Mouse (Mus musculus) CD4-positive, CD25-positive, alpha-beta regulatory T cell, adult 4 months (primary cell): ENCODE measurements around the gene Fgf7. TPM values are rescaled to one million over a fixed set of nuclear protein-coding genes. Genes with fewer than 3 reads are reported as not detected.

Source experiments
- ATAC-seq: one replicate; pipeline ENCODE4 v1.8.0; 2017
- polyA plus RNA-seq, 2 experiments: library from polyadenylated mRNA; unstranded; fragments of 100-300 nt; shearing (Covaris generic); gene quantifications; one replicate each; pipeline ENCODE4 v1.2.1; 2017

Gene Fgf7
- polyA plus RNA-seq, result not detected

DNA sequence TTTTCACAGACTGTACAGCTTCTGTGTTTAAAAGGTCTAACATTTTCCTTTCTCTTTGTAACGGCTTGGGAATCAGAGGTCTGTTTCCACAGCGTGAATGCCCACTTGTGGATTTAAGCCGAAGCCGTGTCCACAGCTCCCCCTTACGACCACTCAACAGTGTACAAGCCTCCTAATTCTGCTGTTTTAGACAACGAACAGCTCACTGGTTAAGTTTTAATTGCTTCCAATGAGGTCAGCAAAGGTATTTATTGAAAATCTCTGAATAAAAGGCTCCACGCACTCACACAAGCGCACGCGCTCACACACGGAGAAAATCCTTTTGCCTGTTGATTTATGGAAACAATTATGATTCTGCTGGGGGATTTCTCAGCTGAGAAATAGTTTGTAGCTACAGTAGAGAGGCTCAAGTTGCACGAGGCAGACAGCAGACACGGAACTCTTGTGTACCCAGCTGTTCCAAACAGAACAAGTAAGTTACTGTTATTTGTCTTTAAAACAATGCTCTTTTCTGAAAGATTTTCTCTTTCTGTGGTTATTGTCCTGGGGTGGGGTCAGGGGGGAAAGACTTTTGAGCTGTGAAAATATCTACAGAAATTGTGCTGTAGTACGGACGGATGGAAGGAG, at the start of gene Fgf7:
Gene Fgf7 (plus strand): TSS at position 280 of the 627 bp plus-strand sequence.
- no peak for ATAC-seq

DNA sequence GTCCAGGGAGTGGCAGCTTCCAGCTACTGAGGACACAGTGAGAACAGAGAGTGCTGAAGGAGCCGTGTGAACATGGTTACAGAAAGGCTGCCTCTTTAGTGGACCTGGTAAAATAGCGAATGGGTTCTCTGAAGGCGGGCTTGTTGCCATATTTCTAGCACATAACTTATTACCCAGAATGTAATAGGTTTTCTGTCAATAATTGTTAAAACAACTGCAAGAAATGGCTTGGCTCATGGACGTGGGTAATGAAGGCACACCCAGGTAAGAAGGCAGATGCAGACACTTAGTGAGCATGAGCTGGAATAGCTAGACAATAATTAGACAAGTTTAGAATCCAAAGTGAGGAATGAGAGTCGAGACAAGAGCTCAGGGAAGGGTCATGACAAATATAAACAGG, 32.2 kb upstream of the Fgf7 start:
- ATAC-seq, result no peak

GRCm38 (mm10) chr2:126006088-126006487, 28.4 kb upstream of the Fgf7 start:
- ATAC-seq, result no peak

DNA sequence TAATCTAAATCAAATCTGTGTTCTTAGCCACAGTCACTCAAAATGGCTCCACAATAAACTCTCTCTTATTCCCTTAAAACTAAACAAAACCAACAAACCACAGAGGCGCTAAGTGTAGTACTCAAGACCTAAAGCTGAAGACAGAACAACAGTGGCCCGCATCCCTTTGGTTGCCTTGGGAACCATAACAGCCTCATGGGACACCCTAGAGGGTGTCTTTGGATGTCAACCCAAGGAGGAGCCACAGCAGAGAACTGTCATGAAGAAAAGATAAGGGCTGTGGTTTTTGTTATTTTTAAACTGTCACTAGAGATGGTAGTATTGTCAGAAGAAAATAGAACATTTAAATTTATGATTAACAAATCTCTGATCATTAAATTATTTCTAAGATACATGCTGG, 27.7 kb upstream of the Fgf7 start:
- ATAC-seq, result no peak

- no peak for ATAC-seq
Observed at GRCm38 (mm10) chr2:126014989-126015710, 19.3 kb upstream of the Fgf7 start.

DNA sequence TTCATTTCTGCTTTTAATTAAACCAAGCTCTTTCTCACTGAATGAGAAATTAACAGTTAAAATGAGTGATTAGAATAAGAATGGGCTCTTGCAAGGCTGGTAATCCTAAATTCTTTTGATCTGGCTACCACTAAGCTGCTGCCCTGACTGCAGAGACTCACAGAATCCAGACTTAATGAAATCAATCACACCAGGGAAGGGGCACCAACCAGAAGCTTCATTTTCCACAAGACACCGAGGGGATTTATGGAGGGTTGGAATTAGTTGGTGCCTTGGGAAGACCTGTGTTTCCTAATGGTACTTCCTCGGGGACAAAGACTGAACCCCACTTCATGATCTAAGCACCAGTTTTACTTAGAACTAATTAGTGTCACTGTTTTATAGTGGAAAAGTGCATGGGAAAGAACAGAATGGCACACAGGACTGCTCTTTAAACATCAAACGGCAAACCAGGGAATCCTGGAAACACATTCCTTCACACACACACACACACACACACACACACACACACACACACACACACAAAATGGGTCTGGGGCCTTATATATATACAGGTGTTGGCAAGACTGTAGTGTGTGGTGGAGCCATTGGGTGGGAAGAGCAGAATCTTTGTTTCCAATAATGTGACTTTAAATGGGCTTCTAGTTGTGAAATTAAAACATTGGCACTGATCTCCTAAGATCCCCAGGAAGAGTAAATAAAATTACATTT, 18.5 kb upstream of the Fgf7 start:
- ATAC-seq, result no peak

DNA sequence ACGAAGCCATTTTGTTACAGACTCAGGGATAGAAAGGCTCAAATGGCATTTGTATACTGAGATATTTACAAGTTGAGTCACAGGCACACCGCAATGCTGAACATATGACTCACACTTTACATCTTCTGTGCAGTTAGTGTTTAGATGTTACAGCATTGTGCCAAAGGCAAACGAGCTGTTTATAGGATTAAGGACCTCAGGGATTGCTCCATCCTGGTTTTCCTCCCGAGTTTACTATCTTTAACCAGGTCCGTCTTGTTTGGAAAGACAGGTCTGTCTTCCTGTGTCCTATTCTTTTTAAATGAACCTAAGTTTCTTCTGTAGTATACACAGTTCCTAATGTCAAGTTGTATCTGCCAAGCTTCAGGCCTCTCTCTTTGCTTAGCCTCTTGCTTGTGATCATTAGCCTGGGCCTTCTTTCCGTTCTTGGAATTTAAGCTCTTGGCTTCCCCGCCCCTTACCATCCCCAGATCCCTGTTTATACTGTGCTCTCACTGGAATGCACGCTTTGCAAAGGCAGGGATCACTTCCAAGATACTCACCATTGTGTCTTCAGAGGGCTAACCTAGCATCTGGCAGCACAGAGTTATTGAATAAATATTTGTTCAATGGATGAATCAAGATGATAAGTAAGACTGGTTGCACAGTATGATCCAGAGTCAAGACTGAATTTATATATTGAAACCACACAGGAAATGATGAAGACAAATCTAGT, 3.1 kb upstream of the Fgf7 start:
- ATAC-seq, result no peak

GRCm38 (mm10) chr2:126033114-126033972, 1.1 kb upstream of the Fgf7 start:
- ATAC-seq, result no peak

- ATAC-seq, result no peak
Observed at GRCm38 (mm10) chr2:126035013-126035770, 734 bp downstream of the Fgf7 start.

GRCm38 (mm10) chr2:126036121-126036520, 1.7 kb downstream of the Fgf7 start:
- no peak for ATAC-seq

GRCm38 (mm10) chr2:126038221-126039000, 4.0 kb downstream of the Fgf7 start:
- no peak for ATAC-seq

GRCm38 (mm10) chr2:126039414-126039891, 5.0 kb downstream of the Fgf7 start:
- ATAC-seq, result no peak

DNA sequence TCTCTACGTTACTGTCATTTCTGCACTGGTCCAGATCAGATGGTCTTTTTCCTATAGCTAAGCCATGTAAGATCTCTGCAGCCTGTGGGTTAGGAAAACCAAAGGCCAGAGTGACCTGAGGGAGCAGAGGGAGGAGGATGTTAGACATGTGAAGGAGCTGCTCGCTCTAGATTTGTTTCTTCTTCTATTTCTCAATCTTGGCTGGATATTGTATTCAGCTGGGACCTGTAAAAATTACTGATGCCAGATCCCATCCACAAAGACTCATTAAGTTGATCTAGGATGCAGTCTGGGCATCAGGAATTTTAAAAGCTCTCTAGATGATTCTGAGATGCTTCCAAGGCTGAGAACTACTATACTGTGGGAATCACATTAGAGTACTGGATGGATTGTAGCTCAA, 6.2 kb downstream of the Fgf7 start:
- ATAC-seq, result no peak

DNA sequence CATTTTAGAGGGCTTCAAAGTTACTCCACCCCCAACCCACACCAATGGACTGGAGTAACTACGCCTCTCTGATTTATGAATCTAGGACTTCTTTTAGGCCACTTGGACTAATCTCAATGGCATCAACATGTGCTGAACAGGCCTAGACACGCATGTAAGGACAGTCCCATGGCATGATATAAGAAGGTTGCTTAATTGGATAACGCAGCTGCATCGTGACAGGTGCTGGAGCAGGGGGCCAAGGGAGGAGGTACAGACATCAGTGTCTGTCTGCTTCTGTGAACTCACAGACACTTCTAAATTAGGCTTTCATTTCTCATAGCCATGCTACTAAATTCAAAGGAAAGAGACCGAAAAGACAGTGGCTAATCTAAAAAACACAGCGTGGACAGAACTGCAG, 6.8 kb downstream of the Fgf7 start:
- ATAC-seq, result no peak

GRCm38 (mm10) chr2:126042674-126043073, 8.2 kb downstream of the Fgf7 start:
- no peak for ATAC-seq

- no peak for ATAC-seq
Observed at GRCm38 (mm10) chr2:126045621-126046020, 11.2 kb downstream of the Fgf7 start.

DNA sequence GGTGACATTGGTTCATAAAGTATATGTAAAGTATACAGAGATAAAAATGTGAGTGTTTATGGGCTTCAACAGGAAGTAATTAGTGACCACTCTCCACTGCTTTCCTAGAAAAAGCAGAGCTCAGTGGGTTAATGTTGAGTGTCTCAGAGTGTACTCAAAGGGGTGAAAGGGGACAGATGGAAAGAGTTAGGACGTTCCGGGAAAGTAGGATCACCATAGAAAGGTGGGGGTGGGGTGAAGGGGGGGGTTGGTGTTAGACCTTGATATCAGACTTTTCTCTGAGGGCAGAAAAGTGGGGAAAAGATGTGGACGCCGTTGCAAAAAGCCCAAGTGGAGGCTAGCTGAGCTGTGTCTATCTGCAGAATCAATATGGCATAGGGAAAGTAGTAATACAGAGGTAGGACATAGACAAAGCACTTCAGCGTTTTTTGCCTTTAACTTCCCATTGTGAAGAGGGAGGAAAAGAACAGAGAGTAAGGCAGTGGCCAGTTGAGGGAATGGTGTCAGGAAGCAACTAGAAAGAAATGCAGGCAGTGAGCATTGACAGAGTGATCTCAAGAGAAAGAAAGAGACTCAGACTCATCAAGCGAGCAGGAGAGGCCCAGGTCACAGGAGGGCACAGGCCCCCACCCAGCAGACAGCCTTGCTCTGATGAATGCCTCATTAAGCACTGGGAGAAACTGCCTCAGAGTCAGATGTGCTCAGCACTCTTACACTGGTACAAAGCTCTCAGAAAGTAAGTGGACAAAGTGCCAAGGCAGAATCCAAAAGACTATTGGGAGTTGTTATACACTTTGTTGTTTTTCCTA, 18.5 kb downstream of the Fgf7 start:
- no peak for ATAC-seq

GRCm38 (mm10) chr2:126053657-126054056, 19.2 kb downstream of the Fgf7 start:
- ATAC-seq, result no peak

GRCm38 (mm10) chr2:126060595-126060994, 26.1 kb downstream of the Fgf7 start:
- ATAC-seq, result no peak
